Mouse (Mus musculus) cerebellum, postnatal 14 days (tissue): ENCODE results near the gene Nrn1.

ENCODE experiments used
- DNase-seq, 2 experiments: peaks; one replicate each; pipeline ENCODE4 v3.0.0; 2021; ENCODE audit warnings: mixed read lengths in 2 of 2

The Nrn1 gene

DNA sequence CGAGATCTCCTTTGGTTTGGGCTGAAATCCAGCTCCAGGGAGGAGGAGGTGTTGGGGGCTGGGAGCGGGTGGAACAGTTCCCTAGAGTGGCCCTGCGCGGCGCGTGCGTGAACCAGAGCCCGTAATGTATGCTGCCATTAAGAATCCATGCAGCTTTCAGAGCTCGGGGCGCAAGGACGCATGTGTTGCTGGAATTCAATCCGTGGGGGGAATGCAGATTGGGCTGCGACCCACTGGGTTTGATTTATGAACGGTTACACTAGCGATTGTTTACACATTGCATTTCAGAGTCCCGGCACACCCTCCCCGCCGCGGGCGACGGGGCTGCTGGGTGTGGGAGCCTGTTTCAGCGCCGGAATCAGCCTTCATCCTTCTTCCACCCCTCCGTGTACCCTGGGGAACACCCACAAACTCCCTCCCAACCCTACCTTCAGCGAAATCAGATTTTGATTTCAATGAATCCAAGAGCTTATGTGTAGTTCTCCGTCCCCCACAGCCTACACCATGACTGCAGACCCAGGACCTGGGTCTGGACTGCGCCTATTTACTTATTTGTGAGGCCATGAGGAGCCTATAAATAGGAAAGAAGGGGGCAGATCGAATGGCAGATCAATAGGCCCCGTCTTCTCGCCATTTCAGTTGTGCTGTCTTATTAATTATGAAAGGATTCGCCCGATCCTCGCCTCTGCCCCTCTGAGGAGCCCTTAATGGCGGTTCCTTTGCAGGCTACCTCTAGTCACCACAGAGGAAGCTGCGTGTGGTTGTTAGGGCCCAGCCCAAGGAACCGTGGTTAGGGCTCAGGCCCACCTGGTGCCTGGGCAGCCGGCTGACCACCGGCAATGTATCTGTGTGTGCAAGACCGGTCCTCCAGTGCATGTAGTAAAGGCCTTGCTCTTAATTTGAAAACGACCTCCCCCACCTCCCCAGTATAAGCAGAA lies 10.1 kb downstream of the Nrn1 start:
- DNase-seq: peak; percentile 92

- DNase-seq: peak; percentile 44 to 58
These were observed 11.1 kb downstream of the Nrn1 start for GRCm38 (mm10) chr13:36723726-36724300.

GRCm38 (mm10) chr13:36722309-36722708 lies 12.6 kb downstream of the Nrn1 start:
- no peak for DNase-seq

- no peak for DNase-seq
These were observed 14.5 kb downstream of the Nrn1 start for GRCm38 (mm10) chr13:36720297-36721017.

- peak; percentile 50 to 60 for DNase-seq
These were observed 17.6 kb downstream of the Nrn1 start for GRCm38 (mm10) chr13:36717376-36717775.

DNA sequence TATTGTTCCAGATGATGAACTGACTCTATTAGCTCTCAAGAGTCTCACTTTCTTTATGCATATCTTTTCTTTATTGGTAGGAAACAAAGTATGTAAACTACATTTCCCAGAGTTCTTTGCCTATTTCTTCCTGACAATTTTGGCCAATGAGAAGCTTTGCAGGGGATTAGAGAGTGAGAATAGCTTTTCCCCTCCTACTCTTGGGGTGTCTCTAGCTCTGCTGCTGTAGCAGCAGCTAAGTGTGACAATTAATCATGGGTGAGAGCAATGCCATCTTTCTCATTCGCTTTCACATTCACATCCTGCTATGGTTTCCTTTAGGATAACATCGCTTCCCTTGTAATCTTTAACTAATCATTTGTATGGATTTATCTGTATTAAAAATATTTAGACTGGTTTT lies 18.2 kb downstream of the Nrn1 start:
- DNase-seq: no peak

DNA sequence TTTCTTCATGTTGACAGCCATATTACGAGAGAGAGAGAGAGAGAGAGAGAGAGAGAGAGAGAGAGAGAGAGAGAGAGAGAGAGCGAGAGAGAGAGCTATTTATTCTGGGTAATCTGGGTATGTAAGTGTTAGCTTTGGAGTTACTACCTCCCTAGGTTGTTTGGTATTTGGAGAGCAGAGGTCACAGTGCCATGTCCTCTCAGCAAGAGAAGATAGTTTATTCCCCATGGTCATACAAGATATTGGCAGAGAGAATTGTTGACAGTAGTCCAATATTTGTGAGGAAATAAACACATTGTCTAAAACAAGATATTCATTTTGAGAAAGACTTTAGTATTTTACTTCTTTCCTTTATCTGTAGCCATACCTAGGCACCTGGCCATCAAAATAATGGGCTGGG lies 20.8 kb downstream of the Nrn1 start:
- DNase-seq: no peak

DNA sequence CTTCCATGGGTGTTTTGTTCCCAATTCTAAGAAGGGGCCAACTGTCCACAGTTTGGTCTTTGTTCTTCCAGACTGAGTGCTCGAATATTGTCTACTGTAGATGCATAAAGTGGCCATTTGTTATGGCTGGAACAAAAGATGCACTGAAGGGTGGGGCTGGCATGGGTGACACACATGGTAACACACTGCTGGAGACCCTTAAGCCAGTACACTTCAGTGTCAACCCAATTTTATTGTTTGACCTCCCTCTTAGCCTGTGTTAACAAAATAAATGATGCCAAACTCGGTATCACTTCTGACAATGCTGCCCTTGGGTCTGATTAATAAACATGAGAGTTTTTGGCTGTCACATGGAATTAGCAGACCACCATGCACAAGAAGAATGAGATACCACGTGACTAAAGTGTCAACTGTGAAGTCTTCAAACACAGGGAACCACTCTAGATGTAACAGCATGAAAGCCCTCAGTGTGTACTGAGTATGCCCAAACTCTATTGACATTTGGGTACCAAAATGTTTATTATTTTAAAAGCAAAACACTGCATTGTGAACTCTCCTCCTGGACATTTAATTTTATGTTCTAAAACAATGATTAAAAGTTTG lies 27.7 kb downstream of the Nrn1 start:
- no peak for DNase-seq

- peak; percentile 69 to 79 for DNase-seq
These were observed 38.6 kb downstream of the Nrn1 start for GRCm38 (mm10) chr13:36696351-36696771.

- peak; percentile 72 to 82 for DNase-seq
These were observed 39.3 kb downstream of the Nrn1 start for GRCm38 (mm10) chr13:36695516-36696201.

GRCm38 (mm10) chr13:36683581-36683980 lies 51.4 kb downstream of the Nrn1 start:
- DNase-seq: no peak

DNA sequence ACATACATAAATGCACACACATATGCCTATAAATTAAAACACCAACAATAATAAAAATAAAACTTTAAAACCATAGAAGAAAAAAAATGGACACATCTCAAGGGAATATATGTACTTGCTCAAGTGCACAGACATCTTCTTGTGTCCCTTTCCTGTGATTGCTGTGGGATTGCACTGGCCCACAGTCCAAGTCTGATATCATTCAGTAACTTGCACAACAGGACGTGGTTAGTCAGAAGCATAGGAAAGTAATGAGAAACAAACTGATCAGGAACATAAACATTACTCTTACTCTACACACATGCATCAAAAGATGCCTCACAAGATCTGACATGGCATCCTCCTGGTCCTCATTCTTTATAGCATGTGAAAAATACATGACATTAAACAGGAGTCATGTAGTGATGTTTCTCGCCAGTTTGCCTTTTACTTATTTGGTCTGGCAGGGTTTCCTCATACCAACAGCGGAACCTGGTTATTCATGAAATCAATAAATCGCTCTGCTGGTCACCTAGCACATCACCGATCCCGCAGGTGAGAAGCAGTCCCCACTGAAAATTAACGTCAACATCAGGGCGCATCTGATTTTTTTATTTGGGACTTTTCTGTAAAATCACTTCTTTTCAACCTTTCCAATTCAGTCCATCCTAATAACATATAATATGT lies 54.1 kb downstream of the Nrn1 start:
- DNase-seq: no peak

GRCm38 (mm10) chr13:36679345-36679744 lies 55.6 kb downstream of the Nrn1 start:
- no peak for DNase-seq
